Mouse (Mus musculus) megakaryocyte, embryonic 14.5 days (primary cell): ENCODE measurements at regions not wholly inside any gene's neighbourhood (a gene's known extent, or its start where the extent isn't known, plus 50 kb on each side); places are given as distances from the start of the nearest gene placed in this dataset.

Experiments
- FLI1 ChIP-seq: IDR thresholded peaks from 2 replicates; pipeline ENCODE4 v1.6.1; 2012; ENCODE audit warnings: low read length, inconsistent platforms, mixed read lengths
- GATA1 ChIP-seq: IDR thresholded peaks from 3 replicates; pipeline ENCODE4 v1.6.1; 2012; ENCODE audit warnings: mixed read lengths, low read length, inconsistent platforms, borderline replicate concordance

GRCm38 (mm10) chr3:39461561-39461960 is 574.8 kb downstream of the Fat4 start:
- TF ChIP-seq FLI1, result no peak
- TF ChIP-seq GATA1, result no peak
